20 mouse cellular contexts compared by ENCODE assay signal in genomic region chr6:122637566-122637965, GRCm38 (mm10). TPM values are rescaled to one million over a fixed set of nuclear protein-coding genes. Genes with fewer than 3 reads are reported as not detected.
DNase-seq lines count a peak whose midpoint lies in the region; TF ChIP-seq lines count a peak whose summit lies in the region.
"Not testable (repeated sequence)": the region's sequence is repeated elsewhere in the genome, so short reads cannot be mapped to it uniquely, and the experiment has no call there.
"Had no signal": no experiment of that assay in that cellular context is flagged by ENCODE, and none has a peak within 500 bp of the region (broad histone marks: within the 10 kb centered on the region; RNA-seq: fewer than 3 reads in every experiment).

No protein-coding gene starts in this region.

- H3K36me3 ChIP-seq in kidney, adult 2 months (ENCODE audit: control insufficient read depth, insufficient read depth, low read length); macrophage (ENCODE audit: inconsistent target): not testable (repeated sequence)

- H3K4me3 ChIP-seq in kidney, adult 2 months (ENCODE audit: insufficient read depth, low read depth, low read length); macrophage (ENCODE audit: inconsistent target): not testable (repeated sequence)

- TF ChIP-seq POLR2A in kidney, adult 2 months (IDR thresholded peaks at IDR 0.05; ENCODE audit: low read depth, low read length), result not testable (repeated sequence)

- H3K27ac ChIP-seq in kidney, adult 2 months (ENCODE audit: insufficient read depth, low read depth, low read length), result not testable (repeated sequence)
- peak overlapping the region; percentile 98 for H3K27ac ChIP-seq in macrophage

- not testable (repeated sequence) for H3K27me3 ChIP-seq in kidney, adult 2 months (replicated peaks; ENCODE audit: control insufficient read depth, insufficient read depth, low read length)

- WGBS in kidney, adult 2 months, result 42% methylated on average over 4 of the region's 4 CpGs
- 96% methylated on average over 4 of the region's 4 CpGs for WGBS in macrophage (ENCODE audit: missing documents)

- not testable (repeated sequence) for TF ChIP-seq CTCF in kidney, adult 2 months (conservative IDR thresholded peaks at IDR 0.05; ENCODE audit: insufficient read depth, insufficient read length, low read depth, low read length)

- H3K79me2 ChIP-seq in macrophage (ENCODE audit: inconsistent target), result peaks cover 11% of the 10 kb centered on the region; the same call in 1 of the 2 replicates

- peak; percentile 79 for DNase-seq in kidney, adult 2 months
- DNase-seq in kidney, adult 9 months, result peak; percentile 70
- DNase-seq in kidney, postnatal 36 days, result peak; percentile 50 to 59

- not testable (repeated sequence) for H3K4me1 ChIP-seq in kidney, adult 2 months (ENCODE audit: control insufficient read depth, insufficient read depth, low read length)

RNA-seq across cellular contexts. Expression of gene Dppa3, which starts 11.4 kb away (rescaled TPM):
- not detected in 2 replicates for polyA plus RNA-seq in kidney, adult 2 months (2012; rRNA removed)
- total RNA-seq in macrophage (2018; cell fraction: chromatin; rRNA removed), result 1 to 10 TPM in 6 of 26 experiments, not detected in 20; 1.1 to 3.8 (median 1.5) TPM
- 1 to 10 TPM in 5 of 26 experiments, under 1 TPM in 20, not detected in 1; 0.29 to 1.3 (median 0.58) TPM for total RNA-seq in macrophage (2018; cell fraction: cytosol; rRNA removed)
- 1 to 10 TPM in 15 of 26 experiments, under 1 TPM in 2, not detected in 9; 0.86 to 5.5 (median 1.8) TPM for total RNA-seq in macrophage (2018; cell fraction: nucleus; rRNA removed)
- polyA plus RNA-seq in macrophage (2018), result 1.3 to 3.4 TPM (median 1.4 TPM) in 3 replicates
- total RNA-seq: adrenal gland, adult 18-20 months; adrenal gland, adult 2 months; adrenal gland, adult 8-10 months; adrenal gland, postnatal 10 days; adrenal gland, postnatal 14 days; adrenal gland, postnatal 25 days; adrenal gland, postnatal 36 days; adrenal gland, postnatal 4 days; CH12.LX; G1E; MEL had no signal
- polyA plus RNA-seq: activated CD4-positive, CD25-positive, alpha-beta regulatory T cell, adult 4 months; adrenal gland, adult 2 months; brain, embryonic 14.5 days; C2C12; CD4-positive, CD25-positive, alpha-beta regulatory T cell, adult 4 months; G1E; Patski had no signal

RNA-seq across cellular contexts. Expression of gene Gdf3, which starts 27.7 kb away (rescaled TPM):
- not detected in 2 replicates for polyA plus RNA-seq in kidney, adult 2 months (2012; rRNA removed)
- 10 to 100 TPM in 2 of 26 experiments, 1 to 10 TPM in 24; 1.8 to 12.0 (median 4.9) TPM for total RNA-seq in macrophage (2018; cell fraction: chromatin; rRNA removed)
- total RNA-seq in macrophage (2018; cell fraction: cytosol; rRNA removed), result 10 to 100 TPM; 10.5 to 25.7 (median 18.3) TPM
- total RNA-seq in macrophage (2018; cell fraction: nucleus; rRNA removed), result 10 to 100 TPM in 25 of 26 experiments, 1 to 10 TPM in 1; 5.4 to 27.0 (median 20.6) TPM
- polyA plus RNA-seq in macrophage (2018), result 23.1 to 29.1 TPM (median 26.4 TPM) in 3 replicates
- total RNA-seq: adrenal gland, adult 18-20 months; adrenal gland, adult 2 months; adrenal gland, postnatal 10 days; adrenal gland, postnatal 14 days; adrenal gland, postnatal 25 days; adrenal gland, postnatal 36 days; adrenal gland, postnatal 4 days; CH12.LX had no signal
- polyA plus RNA-seq: brain, embryonic 14.5 days; C2C12; CD4-positive, CD25-positive, alpha-beta regulatory T cell, adult 4 months; Patski had no signal

RNA-seq across cellular contexts. Expression of gene Apobec1, which starts 35.3 kb away (rescaled TPM):
- 11.3 and 15.2 TPM in 2 replicates for polyA plus RNA-seq in kidney, adult 2 months (2012; rRNA removed)
- 1,000 to 10,000 TPM in 17 of 26 experiments, 100 to 1,000 TPM in 9; 315 to 2,085 (median 1,261) TPM for total RNA-seq in macrophage (2018; cell fraction: chromatin; rRNA removed)
- 100 to 1,000 TPM; 233 to 622 (median 484) TPM for total RNA-seq in macrophage (2018; cell fraction: cytosol; rRNA removed)
- total RNA-seq in macrophage (2018; cell fraction: nucleus; rRNA removed), result 1,000 to 10,000 TPM in 12 of 26 experiments, 100 to 1,000 TPM in 14; 360 to 1,596 (median 951) TPM
- 444 to 687 TPM (median 596 TPM) in 3 replicates for polyA plus RNA-seq in macrophage (2018)

Comparison
In these comparisons a context has a peak if more than half of its experiments do, and no peak if none do; other contexts are left out.
1. RNA of gene Gdf3, which starts 27.7 kb away (polyA plus RNA-seq): 23.1 to 29.1 TPM in macrophage; not detected in kidney, adult 2 months; every median in the first group is over 10 times any median in the second.
2. RNA of gene Apobec1, which starts 35.3 kb away (polyA plus RNA-seq): 444 to 687 TPM in macrophage; 11.3 to 15.2 TPM in kidney, adult 2 months; every median in the first group is over 10 times any median in the second.
3. Peak in every context shown above with its lines, with median percentiles within 50 percentile points of each other: DNase-seq.